Mouse (Mus musculus) bone marrow macrophage, adult 2 months (primary cell): ENCODE measurements around the gene Pla2g4d.

Experiments used
- CTCF ChIP-seq: IDR thresholded peaks from 2 replicates; pipeline ENCODE4 v1.5.1; 2012; ENCODE audit warnings: low read depth, mild to moderate bottlenecking, low read length, moderate library complexity
- POLR2A ChIP-seq: IDR thresholded peaks from 2 replicates; pipeline ENCODE4 v1.6.1; 2012; ENCODE audit warnings: mild to moderate bottlenecking, low read depth, low read length, borderline replicate concordance

DNA sequence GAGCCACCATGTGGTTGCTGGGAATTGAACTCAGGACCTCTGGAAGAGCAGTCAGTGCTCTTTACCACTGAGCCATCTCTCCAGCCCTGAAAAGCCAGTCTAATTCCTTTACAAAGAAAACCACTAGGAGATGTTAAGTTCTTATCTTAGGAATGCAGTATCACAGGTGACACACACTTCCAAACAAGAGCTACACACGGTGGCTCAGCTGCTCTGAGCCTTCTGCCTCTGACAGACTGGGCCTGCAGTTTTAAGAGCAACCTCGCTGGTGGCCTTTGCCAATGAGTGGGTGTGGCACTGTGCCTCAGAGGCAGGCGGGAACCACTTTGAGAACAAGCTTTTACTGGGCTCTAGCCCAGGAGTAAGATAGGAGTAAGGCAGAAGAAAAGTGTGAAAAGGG, 15.1 kb upstream of the Pla2g4d start:
- no peak for TF ChIP-seq CTCF
- TF ChIP-seq POLR2A: no peak
